ENCODE assay signal across 31 mouse cellular contexts in the genomic region with DNA sequence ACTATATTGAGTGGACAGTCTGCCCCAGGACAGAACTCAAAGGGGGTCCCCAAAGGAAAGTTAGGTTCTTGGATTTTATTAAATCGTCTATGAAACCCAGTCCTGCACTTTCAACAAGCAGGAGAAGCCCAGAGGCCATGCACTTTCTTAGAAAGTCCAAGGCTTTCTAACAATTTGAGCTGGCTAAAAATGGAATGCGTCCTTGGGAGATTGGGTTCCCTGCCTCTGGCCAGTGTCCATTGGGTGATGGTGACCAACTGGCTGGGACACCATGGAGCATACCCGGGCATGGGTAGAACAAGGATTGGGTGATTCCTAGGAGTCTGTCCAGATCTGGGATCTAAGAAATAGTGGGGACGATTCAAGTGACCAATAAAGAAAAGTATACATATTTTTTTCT. TPM values are rescaled to one million over a fixed set of nuclear protein-coding genes. Genes with fewer than 3 reads are reported as not detected.
A peak's percentile ranks its signal among the peaks of the same experiment; 100 is the strongest.
DNase-seq lines count a peak whose midpoint lies in the region; ATAC-seq lines count a peak whose summit lies in the region.
"Had no signal": no experiment of that assay in that cellular context is flagged by ENCODE, and none has a peak within 500 bp of the region (broad histone marks: within the 10 kb centered on the region; RNA-seq: fewer than 3 reads in every experiment).

No protein-coding gene starts in this region.

- no peak overlapping the region for H3K9ac ChIP-seq in forebrain, embryonic 16.5 days (replicated peaks; ENCODE audit: low read depth, low read length)
- H3K9ac ChIP-seq: embryonic facial prominence, embryonic 13.5 days; forebrain, embryonic 15.5 days; heart, embryonic 12.5 days; hindbrain, embryonic 15.5 days; kidney, embryonic 15.5 days; limb, embryonic 13.5 days; lung, embryonic 15.5 days; neural tube, embryonic 13.5 days had no signal

- no peak for ATAC-seq in forebrain, embryonic 16.5 days
- ATAC-seq: activated CD4-positive, CD25-positive, alpha-beta regulatory T cell, adult 4 months; forebrain, embryonic 15.5 days; midbrain, embryonic 16.5 days had no signal

- WGBS in forebrain, embryonic 16.5 days = 96% methylated on average over 4 of the region's 4 CpGs

- no peaks in the 10 kb centered on the region for H3K36me3 ChIP-seq in forebrain, embryonic 16.5 days (ENCODE audit: control insufficient read depth, insufficient read depth)
- H3K36me3 ChIP-seq: hindbrain, embryonic 15.5 days had no signal

- H3K4me1 ChIP-seq in forebrain, embryonic 16.5 days (replicated peaks; ENCODE audit: control insufficient read depth, insufficient read depth, low read length) = peaks cover 3% of the 10 kb centered on the region; the same call in 1 of the 2 replicates
- H3K4me1 ChIP-seq: forebrain, embryonic 15.5 days; limb, embryonic 13.5 days had no signal

- no peak overlapping the region for H3K4me3 ChIP-seq in forebrain, embryonic 16.5 days (replicated peaks; ENCODE audit: low read length)
- H3K4me3 ChIP-seq: embryonic facial prominence, embryonic 13.5 days; forebrain, embryonic 10.5 days; forebrain, embryonic 15.5 days; heart, embryonic 12.5 days; hindbrain, embryonic 10.5 days; hindbrain, embryonic 15.5 days; kidney, embryonic 15.5 days; limb, embryonic 13.5 days; lung, embryonic 15.5 days; midbrain, embryonic 10.5 days; myocyte; neural tube, embryonic 13.5 days had no signal

- intact Hi-C loops in heart, postnatal 25 days (cut with DNase I) = no loop called here
- intact Hi-C loops in gastrocnemius, postnatal 14 days (cut with DNase I; ENCODE audit: low total_unique reads) = no loop called here

- no peaks in the 10 kb centered on the region for H3K9me3 ChIP-seq in forebrain, embryonic 16.5 days (ENCODE audit: control insufficient read depth, low read length)
- H3K9me3 ChIP-seq: embryonic facial prominence, embryonic 13.5 days; forebrain, embryonic 15.5 days; heart, embryonic 12.5 days; hindbrain, embryonic 15.5 days; midbrain, embryonic 10.5 days; neural tube, embryonic 13.5 days had no signal

- DNase-seq in adrenal gland, adult (ENCODE audit: inconsistent age in 2 of 2, low spot score in 1 of 2) = peak; percentile 34 to 81
- no peak for DNase-seq in adrenal gland, postnatal 4 days (ENCODE audit: low spot score in 2 of 2)
- DNase-seq in heart, adult 8-10 months (ENCODE audit: low spot score) = peak; percentile 25
- DNase-seq in heart, postnatal 25 days (ENCODE audit: low spot score) = no peak
- DNase-seq in gastrocnemius, postnatal 14 days = peak; percentile 57
- DNase-seq in embryo, embryonic 10 days (ENCODE audit: low spot score) = no peak
- DNase-seq: cerebellum, adult 11-12 months; cerebellum, adult 9-11 months; heart, adult 11 months; kidney, adult 18-20 months; kidney, postnatal 25 days; right cerebral cortex, postnatal 25 days; spleen, adult 18-20 months; thymus, postnatal 14 days had no signal

- H3K27ac ChIP-seq in forebrain, embryonic 16.5 days (ENCODE audit: low read length) = no peak overlapping the region
- H3K27ac ChIP-seq: embryonic facial prominence, embryonic 13.5 days; forebrain, embryonic 10.5 days; forebrain, embryonic 15.5 days; hindbrain, embryonic 10.5 days; hindbrain, embryonic 15.5 days; kidney, embryonic 15.5 days; limb, embryonic 13.5 days; lung, embryonic 15.5 days; midbrain, embryonic 10.5 days; neural tube, embryonic 13.5 days had no signal

- H3K27me3 ChIP-seq in forebrain, embryonic 16.5 days (replicated peaks; ENCODE audit: control insufficient read depth, insufficient read depth, low read length) = no peaks in the 10 kb centered on the region
- H3K27me3 ChIP-seq: CH12.LX; embryonic facial prominence, embryonic 13.5 days; forebrain, embryonic 15.5 days; heart, embryonic 12.5 days; hindbrain, embryonic 15.5 days; kidney, embryonic 15.5 days; limb, embryonic 13.5 days; lung, embryonic 15.5 days; neural tube, embryonic 13.5 days had no signal

- H3K4me2 ChIP-seq in forebrain, embryonic 16.5 days (ENCODE audit: low read length) = no peak overlapping the region
- H3K4me2 ChIP-seq: embryonic facial prominence, embryonic 13.5 days; forebrain, embryonic 15.5 days; heart, embryonic 12.5 days; hindbrain, embryonic 15.5 days; kidney, embryonic 15.5 days; limb, embryonic 13.5 days; liver, embryonic 11.5 days; lung, embryonic 15.5 days; neural tube, embryonic 13.5 days had no signal

RNA-seq across cellular contexts. Expression of gene Usp46, which starts 47.7 kb away (rescaled TPM):
- 10 to 100 TPM; 42.6 to 45.0 TPM for total RNA-seq in adrenal gland, postnatal 4 days (2021)
- 10 to 100 TPM; 32.2 to 40.1 (median 34.8) TPM for total RNA-seq in heart, adult 8-10 months (2022)
- 10 to 100 TPM; 40.6 to 41.3 TPM for total RNA-seq in heart, postnatal 25 days (2021)
- total RNA-seq in gastrocnemius, postnatal 14 days (2021) = 10 to 100 TPM; 13.4 to 14.4 TPM
- 32.5 and 35.1 TPM in 2 replicates for polyA plus RNA-seq in forebrain, embryonic 16.5 days (2015; fragmentation: Nextera tagmentation; extraction: Ambion mirVana)

Comparison
In these comparisons a context has a peak if more than half of its experiments do, and no peak if none do; other contexts are left out.
1. DNase-seq: peak in adrenal gland, adult (2 of 2), heart, adult 8-10 months (single experiment) and gastrocnemius, postnatal 14 days (single experiment); none in adrenal gland, postnatal 4 days (0 of 2), heart, postnatal 25 days (single experiment) and embryo, embryonic 10 days (single experiment).